Mouse (Mus musculus) naive thymus-derived CD4-positive, alpha-beta T cell, adult 2 months (primary cell): Measurements from ENCODE around the gene Mettl27.

Experiments
- DNase-seq: peaks from one replicate; pipeline ENCODE4 v3.0.0-alpha.2; 2011; ENCODE audit warnings: low read depth

Gene Mettl27

GRCm38 (mm10) chr5:134932179-134932902, at the start of gene Mettl27:
Mettl27 (plus strand) TSS chr5:134932368.
- peak; percentile 92 for DNase-seq

DNA sequence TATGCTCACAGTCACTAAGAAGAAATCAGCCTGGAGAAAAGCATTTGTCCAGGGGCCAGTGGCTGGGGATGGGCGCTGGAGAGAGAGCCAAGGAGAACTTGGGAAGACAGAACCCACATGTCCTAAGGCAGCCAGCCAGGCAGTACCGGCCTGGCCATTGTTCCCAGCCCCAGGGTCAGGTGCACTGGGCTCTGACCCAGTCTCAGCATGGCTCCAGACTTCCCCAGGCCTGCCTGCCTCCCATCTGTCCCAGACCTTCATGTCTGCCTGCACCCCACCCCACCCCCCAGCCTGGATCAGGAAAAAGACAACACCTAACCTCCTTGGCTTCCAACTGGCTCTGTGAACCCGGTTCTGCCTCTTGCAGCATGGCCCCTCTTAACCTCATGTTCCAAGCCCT, 49.1 kb upstream of the Mettl27 start:
- no peak for DNase-seq

DNA sequence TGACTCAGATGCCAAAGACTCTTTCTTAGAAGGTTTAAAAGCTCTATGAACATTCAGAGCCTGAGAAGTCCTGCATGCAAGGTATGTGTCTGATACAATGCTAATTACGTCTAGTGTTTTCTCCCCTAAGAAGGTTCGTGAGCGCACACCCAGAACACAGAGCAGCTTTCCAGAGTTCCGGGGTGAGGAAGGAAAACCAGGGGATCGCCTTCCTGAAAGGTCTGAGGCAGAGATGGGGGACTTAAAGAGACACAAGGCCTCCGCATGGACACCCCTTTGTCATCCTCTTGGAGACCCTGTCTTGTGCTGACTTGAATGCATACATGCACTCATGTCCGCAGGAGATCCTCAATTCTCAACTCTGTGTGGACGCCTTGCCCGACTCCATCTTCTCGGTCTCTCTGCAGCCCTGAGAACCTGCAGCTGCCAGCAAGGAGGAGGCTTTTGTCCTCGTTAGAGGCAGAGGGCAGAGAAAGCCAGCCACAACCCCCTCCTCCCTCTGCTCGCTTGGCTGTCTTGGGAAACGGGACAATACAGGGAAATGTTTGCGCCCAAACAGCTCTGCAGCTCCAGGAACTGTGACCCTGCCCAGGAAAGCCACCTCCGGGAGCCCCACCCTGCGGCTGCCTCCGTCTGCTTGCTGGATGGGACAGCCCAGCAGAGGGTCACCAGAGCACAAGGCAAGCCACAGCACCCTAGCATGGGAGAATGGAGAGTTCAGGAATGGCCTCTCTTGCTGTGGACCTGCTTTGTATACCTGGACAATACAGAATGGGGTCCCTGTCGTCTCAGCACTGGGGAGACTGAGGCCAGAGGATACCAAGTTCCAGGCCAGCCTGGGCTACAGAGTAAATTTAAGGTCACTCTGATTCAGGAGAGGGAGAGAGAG, 44.5 kb upstream of the Mettl27 start:
- DNase-seq, result no peak

DNA sequence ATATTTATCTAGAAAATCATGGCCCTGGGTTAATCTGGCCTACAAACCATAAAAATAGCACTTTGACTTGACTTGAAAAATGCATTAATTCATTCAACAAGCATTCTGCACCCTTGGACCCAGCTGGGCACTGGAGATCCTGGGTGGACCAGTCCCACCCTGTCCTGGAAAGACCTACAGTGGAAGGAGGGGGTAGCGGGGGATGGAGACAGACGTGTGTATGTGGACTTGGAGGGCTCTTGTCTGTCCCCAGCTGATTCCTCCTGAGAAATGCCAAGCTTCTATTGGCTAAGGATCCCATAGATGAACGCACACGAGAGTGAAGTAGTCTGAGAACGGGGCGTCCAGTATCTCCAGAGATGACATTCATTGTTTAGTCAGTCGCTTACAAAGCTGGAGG, 43.7 kb upstream of the Mettl27 start:
- no peak for DNase-seq

- no peak for DNase-seq
Measured at GRCm38 (mm10) chr5:134890601-134891054, 41.5 kb upstream of the Mettl27 start.

GRCm38 (mm10) chr5:134891552-134891951, 40.6 kb upstream of the Mettl27 start:
- DNase-seq, result no peak

GRCm38 (mm10) chr5:134892717-134893116, 39.5 kb upstream of the Mettl27 start:
- DNase-seq, result no peak

- DNase-seq, result no peak
Measured at GRCm38 (mm10) chr5:134895291-134895690, 36.9 kb upstream of the Mettl27 start.

GRCm38 (mm10) chr5:134896965-134897364, 35.2 kb upstream of the Mettl27 start:
- DNase-seq, result no peak

GRCm38 (mm10) chr5:134897596-134897995, 34.6 kb upstream of the Mettl27 start:
- no peak for DNase-seq

DNA sequence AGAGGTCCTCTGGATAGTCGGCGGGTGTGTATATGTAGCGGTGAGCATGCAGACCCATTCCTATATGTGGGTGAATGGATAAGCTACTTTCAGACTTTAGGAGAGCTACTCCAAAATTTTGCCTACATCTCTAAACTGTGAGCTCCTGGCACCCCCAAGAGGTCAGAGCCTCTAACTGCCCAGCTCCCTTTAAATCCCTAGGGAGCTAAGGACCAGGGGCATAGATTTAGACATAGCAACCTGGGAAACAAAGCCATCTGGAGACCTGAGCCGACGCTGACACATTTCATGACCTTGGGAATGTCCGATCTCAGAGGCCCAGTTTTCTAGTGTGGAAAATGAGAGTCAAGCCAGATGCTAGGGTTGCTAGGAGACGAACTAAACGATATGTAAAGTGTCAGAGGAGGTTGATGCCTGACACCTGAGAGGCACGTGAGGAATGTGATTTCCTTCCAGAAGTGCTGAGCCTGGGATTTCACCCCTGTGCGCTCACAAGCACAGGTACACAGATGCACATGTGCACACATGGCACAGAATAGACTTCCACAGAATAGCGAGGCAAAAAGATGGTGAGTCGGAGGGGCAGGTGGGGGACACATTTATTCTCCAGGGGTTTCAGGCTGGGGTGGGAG, 31.0 kb upstream of the Mettl27 start:
- no peak for DNase-seq

- DNase-seq, result no peak
Measured at GRCm38 (mm10) chr5:134901644-134902027, 30.5 kb upstream of the Mettl27 start.

- no peak for DNase-seq
Measured at GRCm38 (mm10) chr5:134906633-134907032, 25.5 kb upstream of the Mettl27 start, which contains the start of gene Tmem270. Tmem270 (minus strand) TSS chr5:134906733.

DNA sequence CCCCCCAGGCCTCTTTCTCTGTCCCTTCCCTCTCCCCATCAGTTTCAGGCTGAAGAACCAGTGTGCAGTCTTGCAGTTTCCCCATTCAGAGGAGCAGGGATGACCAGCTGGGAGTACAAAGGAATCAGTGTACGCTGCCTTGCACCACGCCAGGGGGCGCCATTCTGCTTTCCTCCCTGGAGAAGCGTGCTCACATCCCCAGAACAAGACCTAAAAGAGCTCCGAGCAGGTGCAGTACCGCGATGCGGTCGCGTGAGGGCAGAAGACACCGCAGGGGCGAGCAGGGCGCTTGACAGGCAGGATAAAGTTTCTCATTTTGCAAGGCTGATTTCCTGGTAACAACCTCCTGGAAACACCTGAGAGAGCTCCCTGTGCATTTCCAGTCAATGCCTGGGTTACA, 25.0 kb upstream of the Mettl27 start:
- peak; percentile 91 for DNase-seq

DNA sequence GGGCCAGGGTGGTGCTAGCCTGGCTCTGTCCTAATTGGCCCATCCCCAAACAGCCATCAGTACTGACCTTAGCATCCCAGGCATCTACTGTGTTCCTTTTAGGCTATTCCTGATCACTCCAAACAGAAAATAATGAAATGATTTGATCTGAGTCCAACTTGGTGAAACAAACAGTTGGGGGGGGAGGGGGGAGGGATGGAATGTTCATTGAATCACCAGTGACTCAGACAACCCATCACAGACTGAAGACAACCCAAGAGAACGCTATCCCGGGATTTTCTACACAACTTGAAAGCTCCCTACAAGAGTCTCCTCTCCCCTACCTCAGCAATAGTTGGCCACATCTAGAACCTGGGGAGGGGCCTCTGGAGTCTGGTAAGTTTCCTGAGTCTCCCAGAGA, 20.3 kb upstream of the Mettl27 start:
- DNase-seq, result no peak

DNA sequence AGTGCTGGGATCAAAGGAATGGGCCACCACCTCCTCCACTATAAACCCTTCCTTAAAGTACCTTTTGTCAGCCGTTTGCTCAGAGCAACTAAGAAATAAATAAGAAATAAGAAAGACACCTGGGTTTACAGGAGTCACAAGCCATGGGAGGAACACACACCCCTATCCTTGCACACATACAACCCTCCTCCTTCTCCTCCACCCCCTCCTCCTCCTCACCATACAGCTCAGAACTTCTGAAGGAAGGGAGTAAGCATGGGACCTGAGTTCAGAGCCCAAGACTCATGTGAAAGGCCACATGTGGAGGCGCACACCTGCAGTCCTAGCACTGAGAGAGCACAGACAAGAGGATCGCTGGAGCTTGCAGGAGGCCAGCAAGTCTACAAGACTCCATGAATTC, 18.8 kb upstream of the Mettl27 start:
- DNase-seq, result no peak

DNA sequence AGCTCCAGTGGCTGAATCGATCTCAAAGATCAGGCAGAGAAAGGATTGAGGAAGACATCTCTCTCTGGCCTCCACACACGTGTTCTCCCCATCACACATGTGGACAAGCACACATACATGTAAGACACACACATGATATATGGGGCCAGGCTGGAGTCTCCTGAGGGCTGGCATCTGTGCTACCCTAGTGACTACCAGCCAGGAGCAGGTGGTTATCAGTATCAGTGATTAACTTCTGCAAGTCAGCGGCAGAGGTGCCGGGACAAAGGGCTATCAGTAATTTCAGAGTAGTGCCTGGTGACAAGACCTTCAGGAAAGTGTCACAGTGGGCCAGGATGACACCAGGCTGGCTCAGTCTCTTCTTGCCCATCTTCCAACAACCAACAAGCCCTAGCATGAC, 18.4 kb upstream of the Mettl27 start:
- no peak for DNase-seq

DNA sequence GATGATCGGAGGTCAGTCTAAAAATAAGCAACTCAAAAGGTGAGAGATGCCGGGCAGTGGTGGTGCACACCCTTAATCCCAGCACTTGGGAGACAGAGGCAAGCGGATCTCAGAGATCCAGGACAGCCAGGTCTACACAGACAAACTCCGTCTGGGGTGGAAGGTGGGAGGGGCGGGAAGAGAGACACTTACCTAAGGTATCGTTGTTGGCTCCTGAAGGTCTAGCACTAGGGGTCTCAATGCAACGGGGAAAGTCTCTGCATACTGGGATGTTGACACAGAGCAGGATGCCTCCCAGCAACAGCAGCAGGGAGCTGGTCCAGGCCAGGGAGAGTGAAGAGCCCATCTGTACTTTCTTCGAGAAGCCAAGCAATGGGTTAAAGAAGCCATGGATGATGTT, 17.7 kb upstream of the Mettl27 start:
- DNase-seq, result no peak

- DNase-seq, result no peak
Measured at GRCm38 (mm10) chr5:134915311-134915710, 16.9 kb upstream of the Mettl27 start, which contains the start of gene Cldn13. Cldn13 (minus strand) TSS chr5:134915526.

DNA sequence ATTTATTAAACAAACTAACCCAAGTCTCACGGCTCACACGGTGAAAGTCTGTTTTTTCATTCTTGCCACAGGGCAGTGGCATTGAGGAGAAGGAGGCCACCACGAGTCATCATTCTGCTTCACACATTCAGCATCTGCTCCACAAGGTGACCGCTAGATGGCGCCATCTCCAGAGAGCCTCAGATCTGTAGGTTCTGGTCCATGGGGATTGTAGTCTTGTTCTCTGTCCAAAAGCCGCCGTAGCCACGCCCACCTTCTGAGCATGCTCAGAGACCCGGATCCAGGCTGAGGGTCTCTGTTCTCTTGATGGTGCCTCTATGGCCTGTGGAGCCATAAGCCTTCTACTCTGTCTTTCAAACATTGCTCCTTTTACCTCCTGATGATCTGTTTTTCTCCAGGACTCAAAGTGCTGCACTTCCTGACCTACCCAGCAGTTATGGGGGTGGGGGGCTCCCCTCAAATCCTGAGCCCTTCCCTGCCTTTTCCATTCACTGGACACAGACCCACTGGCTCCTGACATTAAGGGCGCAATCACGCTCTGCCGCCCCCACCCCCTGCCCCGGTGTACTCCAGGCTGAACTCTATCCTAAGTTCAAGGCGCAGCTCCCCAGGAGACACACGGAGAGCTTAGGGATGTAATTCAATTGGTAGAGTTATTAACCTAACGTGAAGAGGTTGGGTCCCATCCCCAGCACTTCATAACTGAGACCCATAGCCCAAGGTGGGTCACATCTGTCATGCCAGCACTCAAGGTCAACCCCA, 13.9 kb upstream of the Mettl27 start:
- DNase-seq, result peak; percentile 83

DNA sequence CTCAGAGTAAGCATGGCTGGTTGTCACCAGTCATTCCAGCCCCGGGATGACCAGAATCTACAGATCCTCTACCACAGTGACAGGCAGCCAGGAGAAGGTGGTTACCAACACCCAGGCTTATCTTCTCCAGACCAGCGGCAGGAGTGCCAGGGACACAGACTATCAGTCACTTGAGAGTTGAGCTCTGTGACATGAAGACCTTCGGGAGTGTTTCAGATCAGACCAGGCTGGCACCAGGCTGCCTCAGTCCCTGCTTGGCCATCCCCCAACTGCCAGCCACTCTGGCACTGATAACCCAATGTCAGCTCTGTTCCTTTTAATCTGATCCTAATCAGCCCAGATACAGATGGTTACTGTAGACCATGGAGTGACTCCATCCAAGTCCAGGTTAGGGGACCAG, 13.1 kb upstream of the Mettl27 start:
- no peak for DNase-seq
